Mouse (Mus musculus) spleen, embryonic (tissue): ENCODE data around the gene Osbpl10.

Source experiments
- CTCF ChIA-PET: fragments of 350-600 bp; sonication (Branson Sonifier 250); formaldehyde crosslinking; loops from one replicate; lab custom pipeline; 2022; lab: Charles Lee

The Osbpl10 gene

DNA sequence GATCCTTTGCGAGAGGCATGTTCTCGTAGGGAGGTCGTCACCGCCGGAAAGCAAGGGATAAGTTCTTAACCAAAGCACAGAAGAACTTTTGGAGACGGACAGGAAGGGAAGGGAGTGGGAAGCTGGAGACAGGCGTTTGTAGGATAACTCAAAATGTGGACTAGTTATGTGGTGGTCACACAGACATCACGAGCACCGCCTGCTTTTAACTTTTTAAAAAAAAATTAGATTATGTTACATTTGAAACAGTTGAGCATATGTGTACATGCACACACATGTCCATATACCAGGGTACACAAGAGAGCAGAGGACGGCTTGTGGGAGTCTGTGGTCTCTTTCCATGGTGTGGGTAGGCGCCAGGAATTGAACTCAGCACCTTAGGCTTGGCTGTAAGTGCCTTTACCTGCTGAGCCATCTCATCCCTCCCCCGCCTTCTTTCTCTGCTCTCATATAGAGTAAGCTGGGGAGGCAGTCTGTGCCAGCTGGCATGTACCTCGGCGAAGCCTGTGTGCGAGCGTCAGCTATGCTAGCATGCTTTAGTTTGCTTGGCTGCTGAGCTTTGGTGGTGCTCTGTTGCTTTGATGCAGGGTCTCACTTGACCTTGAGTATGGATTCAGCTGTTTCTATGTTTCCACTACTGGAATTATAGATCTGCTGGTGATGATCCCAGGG lies 4.5 kb downstream of the Osbpl10 start, which contains the start of gene Rps27rt:
TSS of gene Rps27rt (minus strand) at position 51 of the 672 bp plus-strand sequence.
- CTCF ChIA-PET: interaction anchor here (0.6 kb wide), 1 partner anchor 15 kb away, joined by 3 read pairs; no protein-coding TSS in a partner anchor

DNA sequence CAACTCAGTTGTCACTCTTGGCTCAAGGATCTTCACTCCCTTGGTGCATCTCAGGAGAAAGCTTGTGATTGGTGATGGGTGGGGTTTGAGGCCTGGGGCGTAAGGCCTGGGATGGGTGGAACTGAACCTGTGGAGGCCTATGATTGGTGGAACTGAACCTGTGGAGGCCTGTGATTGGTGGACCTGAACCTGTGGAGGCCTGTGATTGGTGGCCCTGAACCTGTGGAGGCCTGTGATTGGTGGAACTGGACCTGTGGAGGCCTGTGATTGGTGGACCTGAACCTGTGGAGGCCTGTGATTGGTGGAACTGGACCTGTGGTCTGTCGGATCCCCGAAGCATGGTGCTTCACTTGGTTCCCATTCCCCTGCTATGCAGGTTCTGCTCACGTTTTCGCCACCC lies 7.4 kb downstream of the Osbpl10 start:
- CTCF ChIA-PET: no interaction called here

DNA sequence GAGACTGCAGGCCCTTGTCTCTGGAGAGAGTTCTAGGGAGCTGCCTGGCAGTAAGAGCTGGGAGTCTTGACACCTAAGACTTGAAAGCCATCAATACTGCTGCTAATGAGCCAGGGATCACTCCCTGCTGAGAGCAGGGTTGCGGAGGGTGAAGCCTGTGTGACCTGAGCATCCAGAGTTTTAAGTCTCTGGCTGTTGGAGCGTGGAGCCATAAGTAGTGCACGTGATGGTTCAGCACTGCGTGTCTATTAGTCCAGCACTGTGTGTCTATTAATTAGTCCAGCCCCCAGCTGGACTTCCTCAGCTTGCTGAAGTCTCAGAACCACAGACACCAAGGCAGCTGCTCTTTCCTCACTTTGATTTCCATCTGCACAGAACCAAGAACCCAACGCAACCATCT lies 8.0 kb downstream of the Osbpl10 start:
- CTCF ChIA-PET: no interaction called here

DNA sequence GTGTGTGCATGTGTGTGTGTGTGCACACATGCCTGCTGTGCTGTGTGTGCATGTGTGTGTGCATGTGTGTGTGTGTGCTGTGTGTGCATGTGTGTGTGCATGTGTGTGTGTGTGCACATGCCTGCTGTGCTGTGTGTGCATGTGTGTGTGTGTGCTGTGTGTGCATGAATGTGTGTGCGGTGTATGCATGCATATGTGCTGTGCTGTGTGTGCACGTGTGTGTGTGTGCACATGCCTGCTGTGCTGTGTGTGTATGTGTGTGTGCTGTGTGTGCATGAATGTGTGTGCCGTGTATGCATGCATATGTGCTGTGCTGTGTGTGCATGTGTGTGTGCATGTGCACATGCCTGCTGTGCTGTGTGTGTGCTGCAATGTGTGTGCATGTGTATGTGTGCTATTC lies 9.7 kb downstream of the Osbpl10 start:
- CTCF ChIA-PET: no interaction called here

DNA sequence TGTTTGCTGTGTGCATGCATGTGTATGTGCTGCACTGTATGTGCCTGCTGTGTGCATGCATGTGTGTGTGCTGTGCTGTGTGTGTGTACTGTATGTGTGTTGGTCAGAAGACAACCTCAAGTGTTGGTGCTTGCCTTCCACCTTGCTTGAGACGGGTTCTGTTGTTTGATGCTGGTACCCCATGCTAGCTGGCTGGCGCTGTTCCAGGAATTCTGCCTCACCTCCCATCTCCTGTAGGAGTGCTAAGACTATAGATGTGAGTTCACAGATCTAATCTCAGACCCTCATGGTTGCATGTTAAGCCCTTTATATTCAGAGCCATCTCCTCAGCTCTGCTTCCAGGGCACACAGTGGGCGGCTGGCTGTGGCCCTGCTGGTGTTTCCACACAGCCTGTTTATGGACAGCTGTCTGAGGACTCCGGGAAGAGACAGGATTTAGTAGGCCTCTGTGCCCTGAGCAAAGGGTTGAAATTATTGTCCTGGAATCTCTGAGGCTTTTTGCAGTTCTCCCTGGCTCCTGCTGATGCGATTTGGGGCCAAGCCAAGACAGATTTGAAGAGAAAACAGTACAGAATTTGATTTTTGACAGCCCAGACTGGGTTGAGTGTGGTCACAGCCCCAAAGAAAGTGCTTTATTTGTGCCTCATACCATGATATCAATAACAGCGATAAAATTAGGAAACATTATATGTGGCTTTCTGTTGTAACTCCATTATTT lies 10.4 kb downstream of the Osbpl10 start:
- CTCF ChIA-PET: no interaction called here

DNA sequence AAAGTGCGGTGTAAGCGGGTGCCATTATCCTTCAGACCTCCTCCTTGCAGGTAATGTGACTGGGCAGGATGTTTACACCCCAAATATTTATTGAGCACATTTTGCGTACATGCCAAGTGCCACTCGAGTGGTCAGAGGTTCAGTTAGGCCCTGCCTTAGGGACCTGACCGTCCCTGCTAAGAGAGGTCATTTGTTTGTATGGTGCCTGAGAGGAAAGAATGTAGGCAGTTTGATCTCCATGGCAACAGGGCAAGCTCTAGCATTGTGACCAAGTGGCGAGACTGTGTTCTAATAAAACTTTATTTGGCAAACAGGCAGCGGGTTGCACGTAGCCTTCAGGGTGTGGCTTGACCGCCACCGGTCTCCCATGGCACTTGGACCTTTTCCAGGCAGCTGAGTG lies 12.1 kb downstream of the Osbpl10 start:
- CTCF ChIA-PET: no interaction called here

DNA sequence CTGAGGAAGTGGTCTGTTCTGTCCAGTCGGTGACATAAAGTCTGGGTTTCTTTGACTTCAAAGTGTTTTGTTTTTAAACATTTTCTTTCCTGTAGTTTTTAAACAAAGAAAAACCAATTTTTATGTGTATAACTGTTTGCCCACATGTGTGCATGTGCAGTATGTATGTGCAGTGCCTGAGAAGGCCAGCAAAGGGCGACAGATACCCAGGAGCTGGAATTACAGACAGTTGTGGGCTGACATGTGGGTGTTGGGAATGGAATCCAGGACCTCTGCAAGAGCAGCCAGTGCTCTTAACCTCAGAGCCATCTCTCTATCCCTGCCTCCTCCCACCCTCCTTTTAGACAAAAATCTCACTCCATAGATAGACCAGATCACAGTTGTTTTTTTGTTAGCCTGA lies 14.2 kb downstream of the Osbpl10 start:
- CTCF ChIA-PET: no interaction called here

DNA sequence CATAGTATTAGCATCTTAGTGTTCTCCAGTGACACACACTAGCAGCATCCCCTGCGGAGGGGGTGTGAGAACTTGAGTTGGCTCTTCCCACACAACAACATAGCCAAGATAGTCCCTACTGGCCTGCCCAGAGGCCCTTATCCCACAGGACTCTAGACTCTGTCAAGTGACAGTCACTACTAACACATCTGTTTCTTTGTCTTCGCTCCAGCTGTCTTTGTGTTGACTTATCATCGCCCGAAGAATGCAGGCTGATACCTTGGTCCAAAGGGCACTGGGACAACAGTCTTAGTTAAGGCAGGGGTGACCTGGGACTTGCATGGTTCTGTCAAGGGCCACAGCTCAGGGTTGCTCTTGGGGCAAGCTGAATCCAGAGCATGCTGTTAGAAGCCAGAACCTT lies 16.9 kb downstream of the Osbpl10 start:
- CTCF ChIA-PET: interaction anchor here (0.6 to 0.7 kb wide), 2 partner anchors 27 to 46 kb away, joined by 3 read pairs; no protein-coding TSS in a partner anchor

DNA sequence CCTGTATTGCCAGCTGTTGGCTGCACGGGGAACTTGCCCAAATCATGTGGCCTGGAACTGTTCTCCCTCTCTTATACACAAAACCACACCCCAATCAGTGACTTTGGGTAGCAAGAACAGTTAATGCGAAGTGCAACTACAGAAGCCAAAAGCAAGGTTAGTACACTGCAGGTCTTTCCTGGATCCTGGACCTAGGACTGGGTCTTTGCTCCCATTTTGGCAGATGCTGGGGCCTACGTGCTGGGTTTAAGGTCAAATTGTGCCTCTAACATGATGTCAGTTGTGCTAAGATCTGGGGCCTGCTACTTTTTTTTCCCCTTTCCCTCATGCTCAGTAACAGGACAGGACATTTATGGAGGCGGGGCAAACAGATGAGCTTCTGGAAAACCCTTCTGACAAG lies 17.3 kb downstream of the Osbpl10 start:
- CTCF ChIA-PET: interaction anchor here (0.5 kb wide), 1 partner anchor 73 kb away, joined by 4 read pairs; no protein-coding TSS in a partner anchor

DNA sequence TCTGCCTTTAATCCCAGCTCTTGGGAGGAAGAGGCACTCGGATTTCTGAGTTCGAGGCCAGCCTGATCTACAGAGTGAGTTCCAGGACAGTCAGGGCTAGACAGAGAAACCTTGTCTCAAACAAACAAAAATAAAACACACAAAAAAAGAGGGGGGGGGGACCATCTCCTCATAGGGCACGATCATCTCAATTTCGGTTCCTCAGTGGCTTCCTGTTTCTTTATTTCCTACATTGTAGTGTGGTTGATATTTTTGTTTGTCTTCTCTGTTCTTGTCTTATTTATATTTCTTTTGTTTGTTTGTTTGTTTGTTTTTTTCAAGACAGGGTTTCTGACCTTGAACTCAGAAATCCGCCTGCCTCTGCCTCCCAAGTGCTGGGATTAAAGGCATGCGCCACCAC lies 18.1 kb downstream of the Osbpl10 start:
- CTCF ChIA-PET: interaction anchor here (0.6 kb wide), 1 partner anchor 1337 kb away, joined by 12 read pairs; no protein-coding TSS in a partner anchor

DNA sequence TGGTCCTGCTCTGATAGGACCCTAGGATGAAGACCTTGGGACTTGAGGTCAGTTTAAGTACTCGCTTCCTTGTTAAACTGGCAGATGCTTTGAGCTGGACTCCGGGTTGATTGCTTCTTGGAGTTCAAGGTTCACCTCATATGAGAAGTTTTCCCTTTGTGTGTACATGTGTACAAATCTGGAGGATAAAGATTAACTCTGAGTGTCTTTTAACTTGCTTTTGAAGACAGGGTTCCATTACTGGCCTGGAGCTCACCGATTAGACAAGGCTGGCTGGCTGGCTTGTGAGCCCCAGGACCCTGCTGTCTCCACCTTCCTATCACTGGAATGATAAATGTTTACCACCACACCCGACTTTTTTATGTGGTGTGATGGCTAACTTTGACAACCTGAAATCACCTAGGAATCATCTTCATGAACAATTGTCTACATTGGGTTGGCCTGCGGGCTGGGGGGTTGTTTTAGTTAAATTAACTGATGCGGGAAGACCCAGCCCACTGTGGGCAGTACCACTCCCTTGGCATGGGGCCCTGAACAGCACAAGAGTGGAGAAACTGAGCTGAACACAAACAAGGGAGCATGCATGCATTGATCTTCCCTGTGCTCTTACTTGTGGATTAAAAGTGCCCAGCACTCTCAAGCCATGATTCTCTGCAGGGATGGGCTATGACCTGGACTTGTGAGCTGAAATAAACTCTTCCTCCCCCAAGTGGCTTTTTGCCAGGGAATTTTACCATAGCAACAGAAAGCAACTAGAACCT lies 20.8 kb downstream of the Osbpl10 start:
- CTCF ChIA-PET: no interaction called here

DNA sequence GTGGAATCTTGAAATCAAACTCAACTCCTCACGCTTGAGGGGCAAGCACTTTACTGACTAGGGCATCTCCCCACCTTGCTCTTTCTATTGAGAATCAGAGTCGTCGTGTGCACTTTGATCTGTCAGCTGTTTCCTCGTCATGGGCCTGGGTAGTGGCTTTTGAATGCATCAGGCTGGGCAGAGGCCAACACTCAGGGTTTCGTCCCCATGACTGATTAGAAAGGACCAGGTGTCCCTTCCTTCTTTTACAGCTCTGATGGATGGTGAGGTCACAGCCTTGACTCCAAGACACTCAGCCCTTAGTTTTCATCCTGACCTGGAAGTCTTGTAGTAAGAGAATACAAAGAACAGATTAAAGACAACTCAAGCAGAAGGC lies 21.4 kb downstream of the Osbpl10 start:
- CTCF ChIA-PET: no interaction called here

DNA sequence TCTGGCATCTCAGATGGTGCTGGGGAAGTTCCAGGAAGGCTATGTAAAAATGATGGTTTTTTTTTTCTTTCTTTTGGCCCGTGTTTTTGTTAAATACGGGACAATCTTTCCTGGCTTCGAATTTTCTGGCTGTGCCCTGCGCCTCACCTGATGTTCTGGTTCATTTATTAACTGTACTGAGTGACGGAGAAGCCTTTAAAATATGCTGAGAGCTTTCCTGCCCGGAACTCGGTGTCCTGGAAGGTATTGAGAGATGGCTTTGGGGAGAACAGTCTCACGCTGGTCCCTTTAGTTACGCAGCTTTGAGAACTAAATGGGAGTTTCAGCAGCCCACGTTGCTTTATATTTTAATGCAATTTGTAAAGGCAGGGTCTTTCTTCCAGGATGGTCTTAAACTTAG lies 27.1 kb downstream of the Osbpl10 start:
- CTCF ChIA-PET: no interaction called here

DNA sequence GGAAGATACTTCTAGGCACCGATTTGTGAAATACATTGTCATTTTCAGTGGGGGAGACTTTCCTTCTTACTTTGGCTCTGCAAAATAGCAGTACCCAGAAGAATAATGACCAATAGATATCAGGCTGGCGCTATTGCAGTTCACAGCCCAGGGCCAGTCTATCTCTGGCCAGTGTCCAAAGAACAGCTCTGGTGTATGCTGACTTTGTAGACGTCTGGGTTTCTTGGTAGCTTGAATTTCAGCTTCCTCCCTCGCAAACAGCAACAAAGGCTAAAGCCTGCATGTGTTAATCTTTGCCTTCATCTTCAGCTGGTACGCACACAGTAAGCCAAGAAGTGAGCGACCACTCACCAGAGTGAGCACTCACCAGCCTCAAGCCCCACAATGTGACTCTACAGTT lies 29.4 kb downstream of the Osbpl10 start:
- CTCF ChIA-PET: no interaction called here

DNA sequence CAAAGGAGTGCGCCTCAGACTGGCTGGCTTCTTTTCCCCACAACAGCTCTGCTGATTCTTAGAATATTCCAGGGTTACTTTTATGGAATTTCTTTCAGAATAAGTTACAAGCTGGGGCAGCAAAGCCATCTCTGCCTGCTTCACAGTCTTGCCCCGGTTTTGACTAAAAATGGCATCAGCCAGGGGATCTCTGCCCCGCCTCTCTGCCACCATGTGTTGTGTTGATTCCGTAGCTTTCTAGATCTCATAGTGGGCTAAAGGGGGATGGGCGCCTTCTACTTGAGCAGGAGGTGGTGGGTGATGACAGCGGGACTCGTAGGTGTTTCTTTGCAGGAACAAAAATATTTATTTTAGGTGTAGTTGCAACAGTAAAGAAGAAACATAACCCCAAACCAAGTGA lies 29.8 kb downstream of the Osbpl10 start:
- CTCF ChIA-PET: no interaction called here

DNA sequence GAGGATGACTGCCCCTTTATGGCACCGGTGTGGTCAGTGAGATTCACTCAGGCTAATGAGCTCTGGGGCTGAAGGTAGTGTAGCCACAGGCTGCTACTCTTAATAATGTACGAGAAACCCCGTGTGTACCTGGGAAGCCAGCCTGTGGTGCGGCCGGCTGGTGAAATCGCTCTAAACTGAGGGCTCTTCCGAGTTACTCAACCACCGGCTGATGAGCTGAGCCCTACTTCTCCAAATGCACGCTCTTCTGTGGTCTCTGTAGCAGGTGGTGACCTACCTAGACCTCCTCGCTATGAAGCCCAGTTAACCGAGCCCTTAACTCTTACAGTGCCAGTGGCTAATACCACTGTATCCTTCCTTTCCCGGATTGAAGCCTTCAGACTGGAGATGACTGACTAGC lies 34.0 kb downstream of the Osbpl10 start:
- CTCF ChIA-PET: no interaction called here

DNA sequence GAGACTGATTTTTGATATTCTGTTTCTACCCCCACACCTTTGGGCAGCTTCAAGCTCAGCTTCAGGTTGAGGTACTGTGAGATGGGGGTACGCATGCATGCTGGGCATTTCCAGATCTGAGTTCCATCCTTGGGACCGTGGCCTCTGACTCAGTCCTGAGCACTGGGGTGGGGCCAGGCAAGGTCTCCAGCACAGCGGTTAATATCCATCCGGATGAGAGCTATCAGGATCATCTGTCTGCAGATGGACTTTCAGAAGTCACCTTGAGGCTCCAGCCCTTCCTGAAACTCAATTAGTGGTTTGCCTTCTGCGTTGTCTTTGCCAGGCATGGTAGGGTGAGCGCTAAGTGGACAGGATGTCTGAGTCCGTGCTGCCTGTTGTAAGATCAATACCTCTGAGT lies 41.8 kb downstream of the Osbpl10 start:
- CTCF ChIA-PET: no interaction called here

DNA sequence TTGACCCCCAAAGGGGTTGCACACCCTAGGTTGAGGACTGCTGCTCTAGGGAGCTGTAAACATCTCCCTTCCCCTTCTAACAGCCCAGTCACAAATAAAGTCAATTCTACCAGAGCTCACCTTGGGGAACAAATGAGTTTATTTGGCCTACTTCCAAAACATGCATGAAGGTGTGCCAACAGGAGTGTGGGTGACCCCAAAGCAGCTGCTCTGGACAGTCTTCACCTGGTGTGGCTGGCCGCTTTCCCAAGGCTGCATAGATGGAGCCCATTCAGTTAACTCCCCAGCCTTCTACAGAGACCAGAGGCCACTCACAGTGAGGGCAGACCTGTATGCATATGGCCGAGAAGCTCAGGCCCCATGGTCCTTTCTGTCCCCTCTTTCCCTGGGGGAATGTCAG lies 43.0 kb downstream of the Osbpl10 start:
- CTCF ChIA-PET: no interaction called here

DNA sequence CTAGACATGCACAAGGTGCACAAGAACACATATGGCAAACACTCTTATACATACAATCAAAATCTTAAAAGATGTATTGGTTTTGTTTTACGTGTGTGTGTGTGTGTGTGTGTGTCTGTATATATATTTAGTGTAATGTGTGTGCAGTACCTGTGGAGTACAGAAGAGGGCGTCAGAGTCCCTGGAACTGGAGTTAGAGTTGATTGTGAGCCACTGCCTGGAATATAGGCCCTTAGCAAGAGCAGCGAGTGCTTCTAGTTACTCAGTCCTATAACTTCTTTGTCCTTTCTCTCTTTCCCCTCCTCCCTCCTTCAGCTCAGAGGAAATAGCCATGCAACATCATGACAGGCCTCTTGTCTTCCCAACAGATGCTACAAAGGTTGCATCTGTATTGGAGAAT lies 44.8 kb downstream of the Osbpl10 start:
- CTCF ChIA-PET: interaction anchor here (0.8 kb wide), 1 partner anchor 901 kb away, joined by 3 read pairs; no protein-coding TSS in a partner anchor

DNA sequence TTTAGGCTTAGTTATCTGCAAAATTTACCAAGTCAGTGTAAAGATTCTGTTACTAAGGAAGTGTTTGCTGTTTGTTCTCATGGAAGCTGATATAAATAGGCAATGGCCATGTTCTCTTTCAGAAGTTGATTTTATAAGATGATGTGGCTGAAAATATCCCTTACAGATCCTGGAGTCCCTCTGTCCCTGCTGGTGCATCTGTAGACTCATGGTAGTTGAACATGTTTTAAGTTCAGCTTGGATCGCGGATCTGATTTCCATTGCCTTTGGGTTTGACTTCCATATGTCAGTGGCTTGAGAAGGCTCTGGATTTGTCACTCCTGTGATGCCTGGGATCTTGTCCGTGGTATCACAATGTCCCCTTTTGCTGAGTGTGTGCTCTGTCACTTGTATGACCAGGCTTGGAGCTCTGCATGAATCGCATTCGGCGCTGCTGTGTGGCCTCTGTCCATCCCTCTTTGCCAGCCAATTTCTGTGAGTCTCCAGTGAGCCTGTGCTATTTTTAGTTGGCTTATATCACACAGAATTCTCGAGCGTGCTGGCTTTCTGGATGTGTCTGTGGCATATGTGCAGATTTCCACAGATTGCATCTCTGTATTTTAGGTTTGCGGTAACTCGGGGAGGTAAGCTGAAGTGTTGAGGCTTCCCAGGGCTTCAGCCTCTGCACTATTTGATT lies 45.5 kb downstream of the Osbpl10 start:
- CTCF ChIA-PET: interaction anchor here (0.8 kb wide), 1 partner anchor 900 kb away, joined by 3 read pairs; no protein-coding TSS in a partner anchor

DNA sequence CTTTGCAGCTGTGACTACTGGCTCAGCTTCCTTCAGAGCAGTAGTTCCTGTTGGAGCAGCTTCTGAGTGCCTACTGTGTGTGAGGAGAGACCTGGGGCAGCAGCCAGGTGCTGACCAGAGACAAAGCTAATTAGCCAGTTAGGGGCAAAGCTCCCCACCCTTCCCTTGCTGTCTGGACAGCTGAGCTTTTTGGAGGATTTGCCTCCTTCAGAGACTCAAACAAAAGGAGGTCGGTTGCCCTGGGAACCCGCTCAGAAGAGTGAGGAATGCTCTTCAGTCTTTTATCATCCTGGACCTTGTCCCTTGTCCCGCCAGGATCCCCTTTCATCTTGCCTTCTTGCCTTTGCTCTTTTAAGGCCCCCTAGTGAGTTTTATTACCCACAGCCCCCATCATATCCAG lies 50.9 kb downstream of the Osbpl10 start:
- CTCF ChIA-PET: no interaction called here

DNA sequence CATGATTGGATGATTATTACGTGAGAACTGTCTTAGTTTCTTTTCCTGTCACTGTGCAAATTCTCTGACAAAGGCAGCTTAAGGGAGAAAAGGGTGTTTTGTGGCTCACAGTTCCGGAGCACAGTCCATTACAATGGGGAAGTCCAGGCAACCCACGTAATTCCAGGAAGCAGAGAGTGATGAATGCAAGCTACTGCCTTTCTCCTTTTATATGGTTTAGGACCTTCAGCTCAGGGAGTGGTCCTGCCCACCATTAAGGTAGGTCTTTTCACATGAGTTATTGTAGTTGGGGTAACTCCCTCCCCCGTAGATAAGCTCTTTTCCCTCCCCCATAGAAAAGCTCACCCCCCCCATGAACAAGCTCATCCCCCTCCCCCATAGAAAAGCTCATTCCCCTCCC lies 52.2 kb downstream of the Osbpl10 start:
- CTCF ChIA-PET: no interaction called here
